Mouse (Mus musculus) lung, postnatal 0 days (tissue): ENCODE data around the gene Syt6.

Source experiments
- CTCF ChIP-seq: IDR thresholded peaks from 2 replicates; pipeline ENCODE4 v1.5.1; 2016; ENCODE audit warnings: antibody characterized with exemption, mild to moderate bottlenecking
- EP300 ChIP-seq: IDR thresholded peaks from 2 replicates; pipeline ENCODE4 v1.6.1; 2016; ENCODE audit warnings: antibody characterized with exemption, mild to moderate bottlenecking, control low read depth

- peak; percentile 40 for TF ChIP-seq CTCF
- no peak for TF ChIP-seq EP300
Measured at GRCm38 (mm10) chr3:103616981-103617380, 42.0 kb downstream of the Syt6 start.
